Mouse (Mus musculus) gastrocnemius, adult 18-20 months (tissue): ENCODE measurements around the gene Kif14. TPM values are rescaled to one million over a fixed set of nuclear protein-coding genes. Genes with fewer than 3 reads are reported as not detected.

Experiments
- DNase-seq: peaks from one replicate; pipeline ENCODE4 v3.0.0; 2021; ENCODE audit warnings: low spot score
- long read RNA-seq, 2 experiments: library from polyadenylated mRNA; stranded (forward); transcript quantifications; one replicate each; pipeline ENCODE4 v2.0.0; 2021
- total RNA-seq, 2 experiments: library from RNA; stranded (reverse); gene quantifications; 2 replicates each; pipeline ENCODE4 v1.2.3; 2021

Kif14 gene
- under 1 TPM; 0.02 to 0.09 TPM for total RNA-seq
- long read RNA-seq, experiment 1: 0 reads
- long read RNA-seq, experiment 2: 0 reads

- DNase-seq: peak; percentile 92
Observed at GRCm38 (mm10) chr1:136466143-136466811, at the start of gene Kif14. Gene Kif14, plus strand, starts transcription at chr1:136466343.

- no peak for DNase-seq
Observed at GRCm38 (mm10) chr1:136418393-136418792, 47.8 kb upstream of the Kif14 start.

- no peak for DNase-seq
Observed at GRCm38 (mm10) chr1:136427166-136427969, 38.8 kb upstream of the Kif14 start.

- no peak for DNase-seq
Observed at GRCm38 (mm10) chr1:136428981-136429380, 37.2 kb upstream of the Kif14 start.

GRCm38 (mm10) chr1:136430126-136430818, 35.9 kb upstream of the Kif14 start:
- DNase-seq: no peak

GRCm38 (mm10) chr1:136440741-136441140, 25.4 kb upstream of the Kif14 start:
- DNase-seq: no peak

GRCm38 (mm10) chr1:136442809-136443208, 23.3 kb upstream of the Kif14 start:
- DNase-seq: no peak

GRCm38 (mm10) chr1:136444555-136445255, 21.4 kb upstream of the Kif14 start:
- DNase-seq: no peak

GRCm38 (mm10) chr1:136446933-136447332, 19.2 kb upstream of the Kif14 start:
- no peak for DNase-seq

GRCm38 (mm10) chr1:136447338-136447737, 18.8 kb upstream of the Kif14 start:
- no peak for DNase-seq

GRCm38 (mm10) chr1:136449541-136449940, 16.6 kb upstream of the Kif14 start:
- no peak for DNase-seq

- DNase-seq: no peak
Observed at GRCm38 (mm10) chr1:136450206-136450605, 15.9 kb upstream of the Kif14 start.

GRCm38 (mm10) chr1:136452421-136452820, 13.7 kb upstream of the Kif14 start:
- DNase-seq: no peak

GRCm38 (mm10) chr1:136455756-136456585, 10.2 kb upstream of the Kif14 start:
- no peak for DNase-seq

- DNase-seq: no peak
Observed at GRCm38 (mm10) chr1:136456741-136457140, 9.4 kb upstream of the Kif14 start.

- no peak for DNase-seq
Observed at GRCm38 (mm10) chr1:136457403-136457802, 8.7 kb upstream of the Kif14 start.

GRCm38 (mm10) chr1:136458691-136459245, 7.4 kb upstream of the Kif14 start:
- peak; percentile 38 for DNase-seq

GRCm38 (mm10) chr1:136462443-136462842, 3.7 kb upstream of the Kif14 start:
- DNase-seq: peak; percentile 13

GRCm38 (mm10) chr1:136465168-136465567, 975 bp upstream of the Kif14 start:
- DNase-seq: no peak

- no peak for DNase-seq
Observed at GRCm38 (mm10) chr1:136469408-136469807, 3.3 kb downstream of the Kif14 start.
